27 mouse cellular contexts compared by ENCODE assay signal in genomic region chr4:35084060-35084459, GRCm38 (mm10).
DNase-seq lines count a peak whose midpoint lies in the region; ATAC-seq and TF ChIP-seq lines count a peak whose summit lies in the region.
"Had no signal": no experiment of that assay in that cellular context is flagged by ENCODE, and none has a peak within 500 bp of the region (broad histone marks: within the 10 kb centered on the region; RNA-seq: fewer than 3 reads in every experiment).

No protein-coding gene starts in this region.

- no peak for TF ChIP-seq POLR2A in kidney, adult 2 months (IDR thresholded peaks at IDR 0.05; ENCODE audit: low read depth, low read length)
- no peak for TF ChIP-seq POLR2A in liver, adult 2 months (IDR thresholded peaks at IDR 0.05; ENCODE audit: extremely low read depth, insufficient read depth, low read length)

- H3K27me3 ChIP-seq in kidney, adult 2 months (replicated peaks; ENCODE audit: control insufficient read depth, insufficient read depth, low read length): no peaks in the 10 kb centered on the region
- H3K27me3 ChIP-seq in kidney, embryonic 14.5 days (ENCODE audit: control insufficient read depth, insufficient read depth, low read length): no peaks in the 10 kb centered on the region
- H3K27me3 ChIP-seq in liver, adult 2 months (ENCODE audit: control insufficient read depth, insufficient read depth, low read length): no peaks in the 10 kb centered on the region
- no peaks in the 10 kb centered on the region for H3K27me3 ChIP-seq in liver, embryonic 11.5 days (replicated peaks; ENCODE audit: control insufficient read depth, insufficient read depth, low read length)
- no peaks in the 10 kb centered on the region for H3K27me3 ChIP-seq in stomach, postnatal 0 days (ENCODE audit: control insufficient read depth, insufficient read depth, low read length)
- H3K27me3 ChIP-seq: CH12.LX; embryonic facial prominence, embryonic 13.5 days; embryonic facial prominence, embryonic 15.5 days; forebrain, embryonic 12.5 days; Patski had no signal

- no peaks in the 10 kb centered on the region for H3K36me3 ChIP-seq in kidney, adult 2 months (ENCODE audit: control insufficient read depth, insufficient read depth, low read length)
- no peaks in the 10 kb centered on the region for H3K36me3 ChIP-seq in kidney, embryonic 14.5 days (ENCODE audit: control insufficient read depth, insufficient read depth, low read length)
- peaks cover 3% of the 10 kb centered on the region; the same call in 1 of the 2 replicates for H3K36me3 ChIP-seq in liver, adult 2 months (ENCODE audit: control insufficient read depth, insufficient read depth, low read length)
- 0 out of 2 replicates have a peak, but pooled peaks cover 2% of the 10 kb centered on the region for H3K36me3 ChIP-seq in liver, embryonic 11.5 days (ENCODE audit: control insufficient read depth, insufficient read depth, low read length)
- H3K36me3 ChIP-seq in stomach, postnatal 0 days (ENCODE audit: control insufficient read depth, insufficient read depth, low read length): no peaks in the 10 kb centered on the region
- H3K36me3 ChIP-seq: embryonic facial prominence, embryonic 13.5 days; embryonic facial prominence, embryonic 15.5 days; G1E had no signal

- no peak overlapping the region for H3K4me3 ChIP-seq in kidney, adult 2 months (ENCODE audit: insufficient read depth, low read depth, low read length)
- H3K4me3 ChIP-seq in kidney, embryonic 14.5 days (ENCODE audit: low read length): no peak overlapping the region
- no peak overlapping the region for H3K4me3 ChIP-seq in liver, adult 2 months (ENCODE audit: insufficient read depth, low read depth, low read length)
- H3K4me3 ChIP-seq in liver, embryonic 11.5 days (ENCODE audit: low read depth, low read length): no peak overlapping the region
- no peak overlapping the region for H3K4me3 ChIP-seq in stomach, postnatal 0 days (ENCODE audit: low read depth, low read length)
- H3K4me3 ChIP-seq: embryonic facial prominence, embryonic 13.5 days; embryonic facial prominence, embryonic 15.5 days; erythroblast, embryonic 14.5 days; forebrain, embryonic 10.5 days; forebrain, embryonic 12.5 days had no signal

- TF ChIP-seq EP300 in stomach, postnatal 0 days (optimal IDR thresholded peaks at IDR 0.05): no peak

- no peak for ATAC-seq in kidney, embryonic 14.5 days (ENCODE audit: low FRiP score, low TSS enrichment)
- no peak for ATAC-seq in liver, embryonic 11.5 days (replicated peaks; ENCODE audit: low FRiP score)
- no peak for ATAC-seq in stomach, postnatal 0 days (ENCODE audit: low FRiP score, low TSS enrichment)
- ATAC-seq: CD4-positive, CD25-positive, alpha-beta regulatory T cell, adult 4 months; forebrain, embryonic 14.5 days; forebrain, embryonic 16.5 days; Patski had no signal

- H3K4me1 ChIP-seq in kidney, adult 2 months (ENCODE audit: control insufficient read depth, insufficient read depth, low read length): peaks cover 20% of the 10 kb centered on the region
- H3K4me1 ChIP-seq in kidney, embryonic 14.5 days (ENCODE audit: control insufficient read depth, insufficient read depth, low read length): peaks cover 11% of the 10 kb centered on the region; the same call in 1 of the 2 replicates
- H3K4me1 ChIP-seq in liver, adult 2 months (ENCODE audit: control insufficient read depth, insufficient read depth, low read length): peaks cover 22% of the 10 kb centered on the region
- no peaks in the 10 kb centered on the region for H3K4me1 ChIP-seq in liver, embryonic 11.5 days (replicated peaks; ENCODE audit: control insufficient read depth, insufficient read depth, low read length)
- no peaks in the 10 kb centered on the region; the same call in 1 of the 2 replicates for H3K4me1 ChIP-seq in stomach, postnatal 0 days (replicated peaks; ENCODE audit: control insufficient read depth, insufficient read depth)
- H3K4me1 ChIP-seq: embryonic facial prominence, embryonic 15.5 days; forebrain, embryonic 12.5 days had no signal

- H3K4me2 ChIP-seq in kidney, embryonic 14.5 days (replicated peaks; ENCODE audit: low read depth, low read length): no peak overlapping the region
- no peak overlapping the region for H3K4me2 ChIP-seq in liver, embryonic 11.5 days
- no peak overlapping the region for H3K4me2 ChIP-seq in stomach, postnatal 0 days (replicated peaks; ENCODE audit: low read depth)
- H3K4me2 ChIP-seq: embryonic facial prominence, embryonic 13.5 days; embryonic facial prominence, embryonic 15.5 days; forebrain, embryonic 12.5 days had no signal

- peaks cover 60% of the 10 kb centered on the region for H3K79me2 ChIP-seq in liver, adult 2 months (ENCODE audit: control insufficient read depth, insufficient read depth, low read length)

- DNase-seq in kidney, adult 2 months: peak; percentile 56
- DNase-seq in liver, adult 2 months (ENCODE audit: extremely low read depth, low read depth, low spot score): peak; percentile 51
- no peak for DNase-seq in liver, embryonic 11.5 days (ENCODE audit: low spot score)
- DNase-seq in stomach, postnatal 0 days (ENCODE audit: low spot score): peak; percentile 8
- DNase-seq: adrenal gland, adult 2 months; adrenal gland, postnatal 10 days; adrenal gland, postnatal 25 days; B cell, adult 2 months; cerebellum, adult 11 months; cerebellum, adult 18-20 months; cerebellum, adult 8-10 months; cerebellum, adult 9-11 months; cerebellum, postnatal 14 days; cerebellum, postnatal 36 days; embryo, embryonic 11 days had no signal

- H3K9ac ChIP-seq in kidney, embryonic 14.5 days (ENCODE audit: low read depth, low read length): no peak overlapping the region
- no peak overlapping the region for H3K9ac ChIP-seq in liver, adult 2 months (ENCODE audit: low read depth, low read length)
- H3K9ac ChIP-seq in liver, embryonic 11.5 days (ENCODE audit: low read depth, low read length): no peak overlapping the region
- H3K9ac ChIP-seq in stomach, postnatal 0 days (ENCODE audit: low read length): no peak overlapping the region
- H3K9ac ChIP-seq: embryonic facial prominence, embryonic 13.5 days; embryonic facial prominence, embryonic 15.5 days; forebrain, embryonic 12.5 days had no signal

- 70% methylated on average over 8 of the region's 8 CpGs for WGBS in kidney, adult 2 months
- 91% methylated on average over 8 of the region's 8 CpGs for WGBS in kidney, embryonic 14.5 days
- 62% methylated on average over 8 of the region's 8 CpGs for WGBS in liver, adult 2 months
- WGBS in liver, embryonic 11.5 days: 78% methylated on average over 8 of the region's 8 CpGs
- 72% methylated on average over 8 of the region's 8 CpGs for WGBS in stomach, postnatal 0 days

- no peaks in the 10 kb centered on the region for H3K9me3 ChIP-seq in kidney, embryonic 14.5 days (ENCODE audit: control insufficient read depth, low read length)
- no peaks in the 10 kb centered on the region for H3K9me3 ChIP-seq in liver, embryonic 11.5 days (ENCODE audit: control insufficient read depth, low read length)
- no peaks in the 10 kb centered on the region for H3K9me3 ChIP-seq in stomach, postnatal 0 days (ENCODE audit: control insufficient read depth, low read length)
- H3K9me3 ChIP-seq: embryonic facial prominence, embryonic 13.5 days; embryonic facial prominence, embryonic 15.5 days; forebrain, embryonic 10.5 days; forebrain, embryonic 12.5 days; G1E had no signal

- TF ChIP-seq CTCF in kidney, adult 2 months (conservative IDR thresholded peaks at IDR 0.05; ENCODE audit: insufficient read depth, insufficient read length, low read depth, low read length): no peak
- no peak for TF ChIP-seq CTCF in liver, adult 2 months (IDR thresholded peaks at IDR 0.05; ENCODE audit: low read depth, low read length)
- no peak for TF ChIP-seq CTCF in stomach, postnatal 0 days (IDR thresholded peaks at IDR 0.05; ENCODE audit: low read depth)

- H3K27ac ChIP-seq in kidney, adult 2 months (ENCODE audit: insufficient read depth, low read depth, low read length): no peak overlapping the region
- no peak overlapping the region for H3K27ac ChIP-seq in kidney, embryonic 14.5 days (ENCODE audit: low read depth, low read length)
- H3K27ac ChIP-seq in liver, adult 2 months (replicated peaks; ENCODE audit: insufficient read depth, low read depth, low read length): peak overlapping the region; percentile 13
- no peak overlapping the region for H3K27ac ChIP-seq in liver, embryonic 11.5 days (ENCODE audit: low read depth, low read length)
- no peak overlapping the region for H3K27ac ChIP-seq in stomach, postnatal 0 days (replicated peaks)
- H3K27ac ChIP-seq: embryonic facial prominence, embryonic 13.5 days; embryonic facial prominence, embryonic 15.5 days; forebrain, embryonic 10.5 days; forebrain, embryonic 12.5 days had no signal
